Mouse (Mus musculus) ES-Bruce4 (cell line): Measurements from ENCODE around the gene Phf19.

Experiments used
- CTCF ChIP-seq: IDR thresholded peaks from one replicate; pipeline ENCODE4 v1.8.1; 2011; ENCODE audit warnings: low read depth, low read length
- POLR2A ChIP-seq: IDR thresholded peaks from one replicate; pipeline ENCODE4 v1.8.1; 2011; ENCODE audit warnings: low read length; ENCODE audit not compliant: insufficient read depth

DNA sequence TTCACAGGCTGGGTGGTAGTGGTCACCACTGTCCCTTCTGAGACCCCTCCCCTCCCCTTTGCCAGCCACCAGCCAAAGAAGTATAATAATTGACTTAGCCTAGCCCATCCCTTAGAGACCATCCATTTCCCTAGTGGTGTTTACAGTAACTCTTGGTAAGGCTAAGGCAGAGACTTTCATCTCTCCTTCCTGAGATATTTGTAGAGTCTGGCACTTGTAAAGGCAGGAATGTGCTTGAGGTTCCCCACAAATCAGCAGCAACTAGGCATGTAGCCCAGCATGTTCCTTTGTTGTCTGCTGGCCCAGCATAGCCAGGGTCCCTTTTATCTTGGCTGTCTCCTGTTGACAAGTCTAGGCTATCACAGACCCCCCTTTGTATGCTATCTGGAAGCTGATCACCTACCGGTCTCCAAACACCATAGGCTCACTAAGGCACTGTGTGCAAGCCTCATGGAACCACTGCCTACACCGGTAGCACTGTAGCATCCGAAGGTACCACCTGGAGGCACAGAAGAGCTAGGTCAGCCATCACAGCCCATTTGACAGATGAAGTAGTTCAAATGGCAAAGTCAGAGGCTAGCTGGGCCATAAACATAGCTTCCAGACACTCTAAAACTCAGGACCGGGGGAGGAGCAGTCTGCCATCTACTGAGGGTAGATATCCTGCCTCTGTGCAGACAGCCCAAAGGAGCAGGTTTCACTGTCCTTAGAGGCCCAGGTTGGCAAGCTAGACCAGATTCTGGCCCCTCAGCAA is 10.0 kb downstream of the Phf19 start:
- TF ChIP-seq CTCF (no peak), POLR2A (no peak)
